Mouse (Mus musculus): ENCODE measurements around the gene Hnrnpa2b1. TPM values are rescaled to one million over a fixed set of nuclear protein-coding genes. Genes with fewer than 3 reads are reported as not detected.
"Not testable (repeated sequence)": the region's sequence is repeated elsewhere in the genome, so short reads cannot be mapped to it uniquely, and the experiment has no call there.

Hnrnpa2b1 gene
- polyA plus RNA-seq, 1 experiment from 2014 or later, result 1,465 TPM

- ATAC-seq (ENCODE audit: insufficient number of reproducible peaks, low FRiP score, low TSS enrichment, low read depth) (no peak), DNase-seq (ENCODE audit: low spot score) (no peak)
- WGBS, result 70% methylated on average over 8 of the region's 8 CpGs
- Histone ChIP-seq H3K27ac (replicated peaks; ENCODE audit: low read depth, low read length) (no peak overlapping the region), H3K4me2 (ENCODE audit: low read depth, severe bottlenecking) (no peak overlapping the region), H3K4me1 (ENCODE audit: control insufficient read depth, insufficient read depth, low read length) (no peaks in the 10 kb centered on the region), H3K4me3 (ENCODE audit: low read depth, low read length) (no peak overlapping the region), H3K9ac (ENCODE audit: low read length) (no peak overlapping the region), H3K36me3 (ENCODE audit: control insufficient read depth, insufficient read depth, low read length) (no peaks in the 10 kb centered on the region), H3K27me3 (ENCODE audit: control insufficient read depth, insufficient read depth, low read length) (no peaks in the 10 kb centered on the region), H3K9me3 (ENCODE audit: control insufficient read depth, low read length) (no peaks in the 10 kb centered on the region)
Observed at GRCm38 (mm10) chr6:51497321-51498111, 27.8 kb upstream of the Hnrnpa2b1 start.

- DNase-seq (ENCODE audit: low spot score) (no peak), ATAC-seq (ENCODE audit: insufficient number of reproducible peaks, low FRiP score, low TSS enrichment, low read depth) (no peak)
- Histone ChIP-seq H3K9ac (ENCODE audit: low read length) (no peak overlapping the region), H3K4me2 (ENCODE audit: low read depth, severe bottlenecking) (no peak overlapping the region), H3K36me3 (ENCODE audit: control insufficient read depth, insufficient read depth, low read length) (no peaks in the 10 kb centered on the region), H3K27me3 (ENCODE audit: control insufficient read depth, insufficient read depth, low read length) (no peaks in the 10 kb centered on the region), H3K27ac (replicated peaks; ENCODE audit: low read depth, low read length) (peak overlapping the region; percentile 45; the same call in 1 of the 2 replicates), H3K4me1 (ENCODE audit: control insufficient read depth, insufficient read depth, low read length) (0 out of 2 replicates have a peak, but pooled peaks cover 3% of the 10 kb centered on the region), H3K4me3 (ENCODE audit: low read depth, low read length) (no peak overlapping the region), H3K9me3 (ENCODE audit: control insufficient read depth, low read length) (no peaks in the 10 kb centered on the region)
- 36% methylated on average over 2 of the region's 2 CpGs for whole genome bisulfite sequencing
Observed at GRCm38 (mm10) chr6:51489787-51490186, 20.1 kb upstream of the Hnrnpa2b1 start.

- WGBS, result 93% methylated on average over 5 of the region's 5 CpGs
- no peak overlapping the region for H3K9ac ChIP-seq (ENCODE audit: low read length)
- ATAC-seq (ENCODE audit: insufficient number of reproducible peaks, low FRiP score, low TSS enrichment, low read depth) (no peak), DNase-seq (ENCODE audit: low spot score) (no peak)
- no peak overlapping the region for H3K27ac ChIP-seq (replicated peaks; ENCODE audit: low read depth, low read length)
- no peaks in the 10 kb centered on the region for H3K9me3 ChIP-seq (ENCODE audit: control insufficient read depth, low read length)
- H3K27me3 ChIP-seq (ENCODE audit: control insufficient read depth, insufficient read depth, low read length), result no peaks in the 10 kb centered on the region
- peaks cover 5% of the 10 kb centered on the region; the same call in 1 of the 2 replicates for H3K36me3 ChIP-seq (ENCODE audit: control insufficient read depth, insufficient read depth, low read length)
- H3K4me3 ChIP-seq (ENCODE audit: low read depth, low read length), result no peak overlapping the region
- H3K4me1 ChIP-seq (ENCODE audit: control insufficient read depth, insufficient read depth, low read length), result 0 out of 2 replicates have a peak, but pooled peaks cover 3% of the 10 kb centered on the region
- H3K4me2 ChIP-seq (ENCODE audit: low read depth, severe bottlenecking), result no peak overlapping the region
Observed at GRCm38 (mm10) chr6:51486731-51487130, 17.0 kb upstream of the Hnrnpa2b1 start.

GRCm38 (mm10) chr6:51486076-51486710 is 16.5 kb upstream of the Hnrnpa2b1 start:
- no peak for DNase-seq (ENCODE audit: low spot score)
- Histone ChIP-seq H3K4me1 (ENCODE audit: control insufficient read depth, insufficient read depth, low read length) (0 out of 2 replicates have a peak, but pooled peaks cover 3% of the 10 kb centered on the region), H3K4me3 (ENCODE audit: low read depth, low read length) (no peak overlapping the region), H3K27ac (replicated peaks; ENCODE audit: low read depth, low read length) (no peak overlapping the region), H3K9ac (ENCODE audit: low read length) (no peak overlapping the region), H3K9me3 (ENCODE audit: control insufficient read depth, low read length) (no peaks in the 10 kb centered on the region), H3K36me3 (ENCODE audit: control insufficient read depth, insufficient read depth, low read length) (peaks cover 9% of the 10 kb centered on the region; the same call in 1 of the 2 replicates), H3K4me2 (ENCODE audit: low read depth, severe bottlenecking) (no peak overlapping the region), H3K27me3 (ENCODE audit: control insufficient read depth, insufficient read depth, low read length) (no peaks in the 10 kb centered on the region)
- WGBS, result 69% methylated on average over 7 of the region's 7 CpGs
- ATAC-seq (ENCODE audit: insufficient number of reproducible peaks, low FRiP score, low TSS enrichment, low read depth), result no peak

- Histone ChIP-seq H3K27ac (replicated peaks; ENCODE audit: low read depth, low read length) (no peak overlapping the region), H3K36me3 (ENCODE audit: control insufficient read depth, insufficient read depth, low read length) (peaks cover 12% of the 10 kb centered on the region), H3K4me1 (ENCODE audit: control insufficient read depth, insufficient read depth, low read length) (0 out of 2 replicates have a peak, but pooled peaks cover 3% of the 10 kb centered on the region), H3K9ac (ENCODE audit: low read length) (no peak overlapping the region), H3K4me3 (ENCODE audit: low read depth, low read length) (no peak overlapping the region), H3K27me3 (ENCODE audit: control insufficient read depth, insufficient read depth, low read length) (no peaks in the 10 kb centered on the region), H3K4me2 (ENCODE audit: low read depth, severe bottlenecking) (no peak overlapping the region), H3K9me3 (ENCODE audit: control insufficient read depth, low read length) (no peaks in the 10 kb centered on the region)
- 45% methylated on average over 2 of the region's 2 CpGs for WGBS
- ATAC-seq (ENCODE audit: insufficient number of reproducible peaks, low FRiP score, low TSS enrichment, low read depth) (no peak), DNase-seq (ENCODE audit: low spot score) (no peak)
Observed at GRCm38 (mm10) chr6:51485646-51486045, 16.0 kb upstream of the Hnrnpa2b1 start.

GRCm38 (mm10) chr6:51484556-51484955 is 14.9 kb upstream of the Hnrnpa2b1 start:
- not testable (repeated sequence) for ATAC-seq (ENCODE audit: insufficient number of reproducible peaks, low FRiP score, low TSS enrichment, low read depth); H3K9me3 ChIP-seq (ENCODE audit: control insufficient read depth, low read length); H3K27me3 ChIP-seq (ENCODE audit: control insufficient read depth, insufficient read depth, low read length); H3K4me3 ChIP-seq (ENCODE audit: low read depth, low read length); DNase-seq (ENCODE audit: low spot score); H3K4me1 ChIP-seq (ENCODE audit: control insufficient read depth, insufficient read depth, low read length); H3K27ac ChIP-seq (replicated peaks; ENCODE audit: low read depth, low read length); H3K9ac ChIP-seq (ENCODE audit: low read length); H3K4me2 ChIP-seq (ENCODE audit: low read depth, severe bottlenecking)
- H3K36me3 ChIP-seq (ENCODE audit: control insufficient read depth, insufficient read depth, low read length), result peaks cover 22% of the 10 kb centered on the region
- 86% methylated on average over 8 of the region's 8 CpGs for WGBS

GRCm38 (mm10) chr6:51483861-51484260 is 14.2 kb upstream of the Hnrnpa2b1 start:
- H3K9me3 ChIP-seq (ENCODE audit: control insufficient read depth, low read length), result no peaks in the 10 kb centered on the region
- H3K4me3 ChIP-seq (ENCODE audit: low read depth, low read length), result no peak overlapping the region
- H3K36me3 ChIP-seq (ENCODE audit: control insufficient read depth, insufficient read depth, low read length), result peaks cover 25% of the 10 kb centered on the region
- H3K27ac ChIP-seq (replicated peaks; ENCODE audit: low read depth, low read length), result no peak overlapping the region
- 95% methylated on average over 3 of the region's 3 CpGs for WGBS
- H3K27me3 ChIP-seq (ENCODE audit: control insufficient read depth, insufficient read depth, low read length), result no peaks in the 10 kb centered on the region
- ATAC-seq (ENCODE audit: insufficient number of reproducible peaks, low FRiP score, low TSS enrichment, low read depth), result no peak
- no peak overlapping the region for H3K9ac ChIP-seq (ENCODE audit: low read length)
- H3K4me2 ChIP-seq (ENCODE audit: low read depth, severe bottlenecking), result no peak overlapping the region
- H3K4me1 ChIP-seq (ENCODE audit: control insufficient read depth, insufficient read depth, low read length), result no peaks in the 10 kb centered on the region
- no peak for DNase-seq (ENCODE audit: low spot score)

GRCm38 (mm10) chr6:51481548-51481947 is 11.9 kb upstream of the Hnrnpa2b1 start:
- H3K36me3 ChIP-seq (ENCODE audit: control insufficient read depth, insufficient read depth, low read length), result peaks cover 31% of the 10 kb centered on the region
- 95% methylated on average over 8 of the region's 8 CpGs for WGBS
- H3K27ac ChIP-seq (replicated peaks; ENCODE audit: low read depth, low read length), result no peak overlapping the region
- ATAC-seq (ENCODE audit: insufficient number of reproducible peaks, low FRiP score, low TSS enrichment, low read depth) (no peak), DNase-seq (ENCODE audit: low spot score) (no peak)
- H3K4me1 ChIP-seq (ENCODE audit: control insufficient read depth, insufficient read depth, low read length), result no peaks in the 10 kb centered on the region
- H3K9me3 ChIP-seq (ENCODE audit: control insufficient read depth, low read length), result no peaks in the 10 kb centered on the region
- no peaks in the 10 kb centered on the region for H3K27me3 ChIP-seq (ENCODE audit: control insufficient read depth, insufficient read depth, low read length)
- no peak overlapping the region for H3K9ac ChIP-seq (ENCODE audit: low read length)
- no peak overlapping the region for H3K4me3 ChIP-seq (ENCODE audit: low read depth, low read length)
- H3K4me2 ChIP-seq (ENCODE audit: low read depth, severe bottlenecking), result no peak overlapping the region
